Mouse (Mus musculus): ENCODE measurements at regions not wholly inside any gene's neighbourhood (a gene's known extent, or its start where the extent isn't known, plus 50 kb on each side); places are given as distances from the start of the nearest gene placed in this dataset.

DNA sequence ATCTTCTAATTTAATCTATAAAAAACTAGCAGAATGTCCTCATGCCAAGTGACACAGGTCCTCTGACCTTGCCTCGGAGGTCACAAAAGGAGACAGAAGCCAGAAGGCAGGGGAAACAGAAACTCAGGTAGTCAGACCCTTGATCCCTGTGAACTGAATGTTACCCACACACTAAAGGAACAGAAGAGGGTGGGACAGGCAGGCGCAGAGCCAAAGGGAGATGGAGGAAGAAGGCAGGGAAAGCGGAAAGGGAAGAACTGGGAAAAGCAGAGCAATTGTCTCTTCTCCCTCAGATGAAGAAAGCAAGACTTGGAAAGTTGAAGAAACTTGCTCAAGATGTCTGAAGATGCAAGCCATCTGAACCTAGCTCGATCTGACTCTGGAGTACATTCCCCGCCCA is 62.7 kb upstream of the Gm15217 start:
- DNase-seq = no peak

DNA sequence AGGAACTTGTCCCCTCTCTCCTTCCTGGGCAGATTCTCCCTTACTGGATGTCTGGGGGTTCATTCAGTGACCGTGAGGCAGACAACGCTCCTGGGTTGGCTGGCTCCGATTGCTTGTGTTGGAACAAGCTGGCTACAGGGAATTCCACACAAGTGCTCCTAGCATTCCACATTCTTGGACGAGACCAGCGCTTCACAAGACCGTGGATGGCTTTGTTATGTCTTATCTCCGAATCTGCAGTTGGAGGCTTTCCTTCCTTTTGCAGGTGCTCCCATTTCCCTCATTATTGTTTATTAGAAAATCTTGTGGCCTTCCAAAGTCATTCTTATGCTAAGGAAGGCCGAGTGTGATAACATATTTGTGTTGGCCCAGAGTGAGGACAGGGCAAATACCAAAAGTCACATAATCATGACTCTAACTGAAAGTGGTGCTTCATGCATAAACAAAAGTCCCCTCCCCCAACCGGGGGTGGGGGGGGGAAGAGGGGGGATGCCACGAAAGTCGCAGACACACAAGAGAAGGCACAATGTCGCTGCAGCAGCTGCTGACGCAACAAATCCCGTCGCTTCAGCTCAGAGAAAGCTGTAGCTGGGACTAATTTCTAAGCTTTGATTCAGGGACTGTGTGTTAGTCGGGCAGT is 61.7 kb upstream of the Gm15217 start:
- DNase-seq = peak; percentile 12 to 24

DNA sequence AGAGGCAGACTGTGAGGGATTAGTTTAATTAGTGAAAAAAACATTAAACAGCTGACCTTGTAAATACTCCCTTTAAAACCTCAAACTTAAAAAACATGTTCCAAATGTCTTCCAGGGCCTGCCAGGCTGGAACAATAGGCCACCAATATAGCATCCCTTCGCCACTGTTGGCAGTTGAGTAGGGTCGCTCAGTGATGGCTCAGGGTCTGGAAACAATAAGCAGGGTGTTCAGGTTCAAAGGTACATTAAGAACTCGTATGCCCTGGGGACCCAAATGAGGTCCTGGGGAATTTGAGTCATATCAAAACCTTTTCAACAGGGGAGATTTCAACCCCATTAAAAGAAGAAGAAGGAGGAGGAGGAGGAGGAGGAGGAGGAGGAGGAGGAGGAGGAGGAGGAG is 51.1 kb upstream of the Gm15217 start:
- DNase-seq = no peak
